Mouse (Mus musculus) kidney, postnatal 4 days (tissue): Measurements from ENCODE around the gene Pip4k2b.
A peak's percentile ranks its signal among the peaks of the same experiment; 100 is the strongest.
"Not testable (repeated sequence)": the region's sequence is repeated elsewhere in the genome, so short reads cannot be mapped to it uniquely, and the experiment has no call there.

Source experiments
- DNase-seq, 2 experiments: peaks; one replicate each; pipeline ENCODE4 v3.0.0; 2021; ENCODE audit warnings: mixed read lengths in 2 of 2

Gene Pip4k2b

GRCm38 (mm10) chr11:97748496-97748895, 4.0 kb upstream of the Pip4k2b start:
- no peak for DNase-seq

DNA sequence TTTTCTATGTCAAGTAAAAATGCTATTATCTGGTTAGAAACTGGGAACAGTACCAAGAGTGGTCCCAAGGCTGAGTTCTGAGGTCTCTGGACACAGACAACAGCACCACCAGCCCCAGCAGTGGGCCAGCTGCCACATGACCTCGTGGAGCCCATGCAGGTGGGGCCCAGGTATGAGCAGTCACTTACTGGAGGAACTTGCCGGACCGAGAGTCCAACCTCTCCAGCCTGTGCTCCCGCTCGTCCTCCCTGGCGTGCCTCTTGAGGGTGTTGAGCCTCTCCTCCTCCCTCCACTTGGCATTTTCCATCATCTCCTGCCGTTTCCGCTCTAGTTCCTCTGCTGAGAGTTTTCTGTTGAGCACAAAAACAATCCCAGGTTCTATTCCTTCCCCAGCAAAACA, 3.3 kb upstream of the Pip4k2b start:
- no peak for DNase-seq

DNA sequence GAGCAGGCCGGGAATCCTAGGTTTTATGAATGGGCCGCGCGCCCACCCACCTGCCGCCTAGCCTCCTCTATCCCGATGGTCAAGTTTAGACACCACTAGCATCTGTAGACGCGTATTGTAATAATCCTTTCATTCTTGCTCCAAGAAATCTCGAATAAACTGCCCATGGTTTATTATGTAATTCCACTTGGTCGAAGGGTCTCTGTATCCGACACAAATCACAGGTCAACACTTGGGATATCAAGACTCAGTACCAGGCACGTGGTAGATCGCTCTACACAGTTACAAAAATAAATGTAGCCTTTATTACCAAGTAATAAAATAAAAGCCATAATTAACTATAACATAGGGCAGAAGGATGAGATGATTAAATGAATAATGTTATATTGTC, 822 bp upstream of the Pip4k2b start:
- DNase-seq, result no peak

DNA sequence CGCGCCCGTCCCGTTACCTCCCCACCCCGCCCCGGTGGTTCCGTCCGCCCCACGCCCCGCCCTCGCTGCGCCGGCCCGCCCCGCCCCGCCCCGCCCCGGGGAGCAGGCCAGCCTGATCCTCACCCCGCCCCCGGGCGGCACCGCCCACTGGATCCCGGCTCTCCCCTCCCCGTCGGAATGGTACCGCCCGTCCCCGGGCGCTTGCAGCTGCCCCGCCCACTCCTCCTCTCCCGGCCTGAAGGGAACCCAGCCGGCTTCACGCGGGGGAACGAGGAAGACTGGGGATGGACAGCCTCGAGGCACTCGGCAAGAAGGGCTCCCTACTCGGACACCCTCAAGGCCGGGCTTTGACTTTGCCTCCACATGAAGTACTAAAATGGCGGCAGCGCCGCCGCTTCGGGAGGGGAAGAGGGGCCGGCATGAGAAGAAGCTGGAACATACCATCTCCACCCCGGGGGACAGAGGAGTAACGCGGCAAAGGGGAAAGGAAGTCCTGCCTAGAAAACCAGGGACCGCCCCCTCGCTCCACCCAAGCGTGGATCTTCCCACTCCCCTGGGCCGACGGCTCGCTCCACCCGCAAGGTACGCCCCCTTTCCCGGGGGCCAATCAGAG, 320 bp upstream of the Pip4k2b start:
- peak; percentile 98 to 99 for DNase-seq

DNA sequence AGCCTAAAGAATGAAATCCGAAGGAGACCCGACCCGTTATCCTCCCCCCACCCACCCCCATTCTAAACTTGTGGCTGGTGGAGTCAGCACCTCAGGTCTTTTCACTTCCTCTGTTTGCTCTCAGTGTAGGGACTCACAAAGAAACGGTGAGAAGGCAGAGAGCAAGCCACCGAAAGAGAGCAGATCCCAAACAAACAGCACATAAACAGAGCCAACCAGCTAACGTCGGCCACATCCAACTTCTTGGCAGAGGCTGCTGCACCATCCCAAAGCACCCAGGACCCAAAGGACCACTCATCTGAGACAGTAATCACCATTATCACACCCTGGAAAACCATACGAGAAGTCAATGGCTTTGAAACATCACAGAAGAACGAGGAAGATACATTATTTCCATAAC, 1.1 kb downstream of the Pip4k2b start:
- no peak for DNase-seq

- DNase-seq, result no peak
Observed at GRCm38 (mm10) chr11:97742591-97742990, 1.9 kb downstream of the Pip4k2b start.

GRCm38 (mm10) chr11:97742157-97742556, 2.3 kb downstream of the Pip4k2b start:
- no peak for DNase-seq

DNA sequence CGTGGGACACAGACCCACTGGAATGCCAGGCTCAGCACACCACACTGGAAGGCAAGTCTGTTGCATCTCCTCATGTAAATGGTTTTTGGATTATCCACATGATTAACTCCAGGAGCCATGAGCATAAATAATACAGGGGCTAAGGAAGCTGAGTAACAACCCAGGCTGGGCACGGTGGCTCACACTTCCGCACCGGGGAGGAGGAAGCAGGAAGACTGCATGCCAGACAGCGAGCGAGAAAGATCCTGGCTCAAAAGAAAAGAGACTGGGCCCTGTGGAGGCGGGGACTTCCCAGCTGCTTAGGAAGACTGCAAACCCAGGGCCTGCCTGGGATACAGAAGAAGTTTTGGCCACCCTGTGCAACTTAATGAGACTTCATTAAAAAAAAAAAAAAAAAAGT, 4.3 kb downstream of the Pip4k2b start:
- peak; percentile 68 to 77 for DNase-seq

GRCm38 (mm10) chr11:97739155-97739554, 5.3 kb downstream of the Pip4k2b start:
- no peak for DNase-seq

DNA sequence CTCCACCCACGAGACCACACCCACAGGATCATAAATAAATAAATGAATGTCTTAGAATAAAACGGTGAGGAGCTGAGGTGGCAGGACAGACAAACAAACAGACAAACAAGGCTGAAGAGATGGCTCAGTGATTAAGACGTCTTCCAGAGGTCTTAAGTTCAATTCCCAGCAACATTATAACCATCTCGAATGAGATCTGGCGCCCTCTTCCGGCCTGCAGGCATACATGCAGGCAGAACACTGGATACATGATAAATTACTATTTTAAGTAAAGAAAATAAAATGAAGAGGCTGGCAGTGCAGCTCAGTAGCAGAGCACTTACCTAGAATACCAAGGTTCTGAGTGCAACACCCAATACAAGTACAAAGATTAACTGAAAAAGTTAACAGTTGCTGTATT, 5.8 kb downstream of the Pip4k2b start:
- no peak for DNase-seq

- DNase-seq, result no peak
Observed at GRCm38 (mm10) chr11:97737600-97737999, 6.9 kb downstream of the Pip4k2b start.

DNA sequence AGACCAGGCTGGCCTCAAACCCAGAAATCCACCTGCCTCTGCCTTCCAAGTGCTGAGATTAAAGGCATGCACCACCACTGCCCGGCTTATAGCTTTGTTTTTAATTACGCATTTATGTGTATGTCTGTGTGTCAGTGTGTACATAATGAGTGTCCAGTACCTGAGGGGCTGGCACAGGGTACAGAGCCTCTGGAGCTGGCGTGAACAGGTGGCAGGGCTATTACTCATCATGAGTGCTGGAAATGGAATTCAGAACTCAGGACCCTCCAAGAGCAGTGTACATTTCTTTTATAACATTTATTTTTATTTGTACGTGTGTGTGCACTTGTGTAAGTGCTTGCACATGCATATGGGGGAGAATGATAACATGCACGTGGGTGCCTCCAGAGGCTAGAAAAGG, 7.9 kb downstream of the Pip4k2b start:
- no peak for DNase-seq

- DNase-seq, result not testable (repeated sequence)
Observed at GRCm38 (mm10) chr11:97734810-97735209, 9.7 kb downstream of the Pip4k2b start.

DNA sequence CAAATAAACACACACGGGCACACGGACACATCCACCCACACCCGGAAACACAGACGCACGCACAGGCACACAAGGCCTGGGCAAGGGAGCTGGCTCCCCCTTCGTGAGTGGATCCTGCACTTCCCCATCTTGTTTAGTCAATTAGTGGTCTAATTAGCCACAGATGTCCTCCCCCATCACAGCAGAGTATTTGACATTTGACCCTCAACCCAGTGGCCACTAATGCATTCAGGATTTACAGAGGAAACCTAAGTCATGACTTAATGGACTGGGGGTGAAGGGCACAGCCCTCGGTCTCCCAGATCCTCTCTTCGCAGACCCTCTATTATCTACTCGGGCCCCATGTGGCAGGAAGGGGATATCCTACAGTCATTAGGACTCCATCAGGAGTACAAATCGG, 10.8 kb downstream of the Pip4k2b start:
- peak in 1 of 2 experiments; percentile 3 for DNase-seq

- peak in 1 of 2 experiments; percentile 8 for DNase-seq
Observed at GRCm38 (mm10) chr11:97728730-97729129, 15.8 kb downstream of the Pip4k2b start.

- DNase-seq, result no peak
Observed at GRCm38 (mm10) chr11:97728311-97728710, 16.2 kb downstream of the Pip4k2b start.

GRCm38 (mm10) chr11:97723709-97724108, 20.8 kb downstream of the Pip4k2b start:
- DNase-seq, result peak; percentile 31 to 47

DNA sequence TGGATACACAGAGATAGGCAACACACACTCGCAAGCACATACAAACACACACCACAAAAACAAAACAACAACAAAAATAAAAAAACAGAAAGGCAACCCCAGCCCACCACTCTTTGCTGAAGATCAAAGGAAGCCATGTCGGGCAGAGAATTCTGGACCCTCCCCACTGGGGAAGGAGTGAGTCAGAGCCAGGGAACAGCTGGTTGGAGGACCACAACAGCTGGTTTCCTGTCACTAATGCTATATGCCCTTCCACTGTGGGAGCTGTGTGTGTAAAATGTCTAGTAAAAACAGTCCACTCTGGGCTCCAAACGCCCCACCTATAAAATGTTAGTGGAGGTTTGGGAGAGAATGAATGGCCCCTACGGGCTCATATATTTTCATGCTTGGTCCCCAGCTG, 23.2 kb downstream of the Pip4k2b start:
- no peak for DNase-seq

DNA sequence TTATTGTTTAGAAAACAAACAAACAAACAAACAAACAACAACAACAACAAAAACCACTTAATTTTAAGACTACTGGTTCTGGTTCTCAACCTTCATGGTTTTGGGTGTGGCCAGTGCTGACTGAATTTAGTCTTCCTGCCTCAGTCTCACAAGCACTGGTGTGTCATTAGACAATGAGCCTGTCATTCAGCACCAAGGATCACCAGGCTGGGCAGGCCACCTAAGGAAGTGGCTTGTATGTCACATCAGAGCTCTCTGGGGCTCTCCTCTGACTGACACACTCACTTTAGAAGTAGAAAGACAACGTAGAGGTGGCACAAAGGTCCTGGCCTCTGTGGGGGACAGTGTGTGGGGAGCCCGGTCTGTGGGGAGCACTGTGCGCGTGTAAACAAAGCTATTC, 25.5 kb downstream of the Pip4k2b start:
- DNase-seq, result no peak

- no peak for DNase-seq
Observed at GRCm38 (mm10) chr11:97718281-97718860, 26.1 kb downstream of the Pip4k2b start.

DNA sequence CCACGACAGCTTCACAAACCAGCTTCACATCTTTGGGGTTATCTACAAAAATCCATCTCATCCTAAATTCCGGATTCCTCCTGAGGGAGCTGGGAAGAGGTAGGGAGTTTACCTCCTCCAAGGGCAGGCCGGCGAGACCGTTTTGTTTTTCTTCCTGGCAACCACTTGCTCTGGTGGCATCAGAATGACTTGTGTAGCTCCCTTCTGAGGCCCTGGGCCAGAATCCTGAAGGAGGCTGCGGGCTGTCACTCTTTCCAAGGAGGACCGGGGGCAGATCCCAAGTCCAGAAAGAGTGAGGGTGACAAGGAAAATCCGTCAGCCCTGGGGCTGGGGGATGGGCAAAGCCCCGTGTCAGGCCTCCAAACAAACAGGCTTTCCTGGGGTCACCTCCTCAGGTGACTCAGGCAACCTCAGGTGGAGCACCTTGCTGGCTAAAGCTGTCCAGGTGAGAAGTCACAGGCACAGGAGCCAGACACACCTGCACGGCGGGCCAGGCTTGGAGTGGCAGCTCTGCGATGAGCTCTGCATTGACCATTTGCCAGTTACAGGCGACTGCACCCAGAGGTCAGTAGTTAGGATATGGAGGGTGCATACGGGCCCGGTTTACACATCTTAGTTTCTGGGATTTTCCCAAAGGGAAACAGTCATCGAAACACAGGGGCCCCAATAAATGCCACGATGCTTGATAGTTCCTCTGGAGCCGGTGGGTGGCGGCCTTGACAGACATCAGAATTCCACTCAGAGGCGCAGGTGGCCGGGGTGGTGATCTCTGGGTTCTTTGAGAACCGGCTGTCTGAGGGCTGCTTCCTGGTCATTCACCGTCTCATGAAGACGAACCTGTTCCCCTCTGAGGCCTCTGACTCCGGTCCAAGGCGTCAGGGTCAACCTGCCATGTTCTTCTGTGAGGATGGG, 26.9 kb downstream of the Pip4k2b start:
- DNase-seq, result no peak

GRCm38 (mm10) chr11:97716021-97716420, 28.5 kb downstream of the Pip4k2b start:
- no peak for DNase-seq

DNA sequence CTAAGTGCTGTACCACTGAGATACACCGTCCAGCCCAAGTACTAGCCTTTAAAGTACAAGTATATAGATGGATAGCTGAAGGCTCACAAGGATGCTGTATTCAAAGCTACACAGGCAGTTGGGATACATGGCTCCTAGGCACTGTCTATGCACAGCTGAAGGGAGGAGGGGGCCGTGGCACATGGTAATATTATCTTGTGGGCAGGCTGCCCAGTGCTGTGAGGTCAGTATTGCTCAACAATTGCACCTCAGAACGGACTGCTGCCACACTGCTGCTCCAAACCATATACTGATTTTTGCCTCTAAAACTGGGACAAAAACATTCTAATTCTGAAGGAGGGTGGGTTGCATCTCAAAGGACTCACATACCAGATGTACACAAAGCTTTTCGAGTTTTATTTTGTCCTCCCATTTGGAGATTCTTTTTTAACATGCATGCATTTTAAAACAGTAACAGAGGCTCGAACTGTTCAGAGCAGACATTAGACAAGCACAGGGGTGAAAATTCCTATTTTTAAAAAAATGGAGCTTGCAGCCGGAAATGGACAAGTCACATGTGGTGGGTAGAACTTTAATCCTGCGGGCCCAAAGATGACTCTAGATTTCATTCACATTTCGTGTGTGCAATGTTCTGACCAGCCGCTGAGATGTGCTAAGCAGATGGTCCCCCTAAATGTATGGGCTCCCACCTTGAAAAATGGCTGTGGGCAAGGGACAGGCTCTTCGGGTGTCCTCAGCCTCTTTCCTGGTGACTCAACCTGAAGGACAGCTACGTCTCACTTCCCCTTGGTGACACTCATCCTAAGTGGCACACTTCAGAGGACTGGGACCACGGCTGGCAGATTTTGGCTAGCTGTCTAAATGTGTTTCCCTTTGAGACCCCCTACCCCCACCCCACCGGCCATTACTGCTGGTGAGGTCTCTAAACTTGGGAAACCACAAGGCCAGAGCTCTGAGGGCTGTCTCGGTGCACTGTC, 29.4 kb downstream of the Pip4k2b start:
- no peak for DNase-seq
